Mouse (Mus musculus) bone marrow, adult 2 months (tissue): ENCODE measurements around the gene B3gnt2.

Source experiments
- CTCF ChIP-seq: fragments of 200-500 bp; IDR thresholded peaks from 2 replicates; pipeline ENCODE4 v1.5.1; 2011; ENCODE audit warnings: low read length, control low read depth; ENCODE audit not compliant: control insufficient read depth, insufficient read depth
- POLR2A ChIP-seq: fragments of 200-500 bp; IDR thresholded peaks from 2 replicates; pipeline ENCODE4 v1.6.1; 2011; ENCODE audit warnings: low read depth, mild to moderate bottlenecking, control low read depth, low read length, borderline replicate concordance; ENCODE audit not compliant: control insufficient read depth

DNA sequence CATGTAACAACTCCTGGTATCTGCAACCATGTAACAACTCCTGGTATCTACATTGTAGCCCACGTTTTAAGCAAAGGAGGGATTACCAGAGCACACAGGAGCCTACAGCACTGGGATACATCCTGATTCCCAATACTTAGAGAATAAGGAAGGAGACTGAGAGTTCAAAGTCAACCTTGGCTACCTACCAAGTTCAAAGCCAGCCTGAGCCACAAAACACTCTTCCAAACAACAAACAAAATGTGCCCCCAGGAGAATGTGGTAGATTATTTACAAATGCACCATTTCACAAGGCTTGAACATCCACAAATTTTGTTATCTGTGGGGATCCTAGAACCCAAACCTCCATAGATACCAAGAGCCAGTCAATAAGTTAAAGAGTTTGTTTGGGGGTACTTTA, 22.4 kb downstream of the B3gnt2 start:
- TF ChIP-seq CTCF = no peak
- TF ChIP-seq POLR2A = no peak
